Mouse (Mus musculus) T-helper 2 cell (primary cell): ENCODE measurements at regions not wholly inside any gene's neighbourhood (a gene's known extent, or its start where the extent isn't known, plus 50 kb on each side); places are given as distances from the start of the nearest gene placed in this dataset.

Experiments
- in situ Hi-C: fragments of 300-600 bp; cut with MboI, MseI; formaldehyde crosslinking; loops from one replicate; pipeline ENCODE4 v1.15.1; 2025; ENCODE audit warnings: high pct_unique_total_duplicates

DNA sequence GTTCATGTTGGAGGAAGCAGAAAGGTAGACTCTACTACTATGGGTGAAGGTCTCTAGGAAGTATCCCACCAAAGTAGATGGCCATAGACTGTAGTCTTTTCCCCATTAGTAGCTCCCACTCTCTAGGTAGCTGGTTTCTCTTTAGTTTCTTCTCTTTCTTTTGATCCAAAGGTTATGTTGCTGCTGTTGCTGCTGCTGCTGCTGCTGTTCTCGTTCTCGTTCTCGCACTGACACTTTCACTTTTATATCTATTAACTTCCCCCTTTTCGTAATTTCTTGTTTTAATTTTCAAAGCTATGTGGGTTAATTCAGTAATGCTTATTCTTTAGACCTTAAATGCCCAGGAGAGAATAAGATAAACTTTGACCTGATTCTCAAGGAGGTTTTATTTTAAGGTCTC, 58.3 kb downstream of the Tmem100 start:
- in situ Hi-C loops: no loop called here

DNA sequence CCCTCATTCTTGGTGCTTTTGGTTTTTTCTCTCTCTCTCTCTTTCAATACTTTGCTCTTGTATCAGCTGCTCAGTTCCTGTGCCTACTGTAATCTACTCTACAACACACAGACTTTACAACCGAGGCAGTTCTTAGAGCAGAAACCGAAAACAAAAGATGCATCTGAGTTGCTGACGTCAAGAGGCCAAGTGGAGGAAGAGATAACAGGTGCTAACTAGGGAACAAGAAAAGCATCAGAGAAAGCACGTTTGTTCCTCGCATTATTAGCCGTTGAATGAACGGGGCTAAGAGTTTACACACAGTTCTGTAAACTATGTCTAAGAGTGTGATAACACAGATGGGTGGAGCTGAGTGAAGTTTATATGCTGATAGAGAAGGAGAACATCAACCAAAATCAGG, 63.9 kb downstream of the Tmem100 start:
- in situ Hi-C loops: no loop called here

DNA sequence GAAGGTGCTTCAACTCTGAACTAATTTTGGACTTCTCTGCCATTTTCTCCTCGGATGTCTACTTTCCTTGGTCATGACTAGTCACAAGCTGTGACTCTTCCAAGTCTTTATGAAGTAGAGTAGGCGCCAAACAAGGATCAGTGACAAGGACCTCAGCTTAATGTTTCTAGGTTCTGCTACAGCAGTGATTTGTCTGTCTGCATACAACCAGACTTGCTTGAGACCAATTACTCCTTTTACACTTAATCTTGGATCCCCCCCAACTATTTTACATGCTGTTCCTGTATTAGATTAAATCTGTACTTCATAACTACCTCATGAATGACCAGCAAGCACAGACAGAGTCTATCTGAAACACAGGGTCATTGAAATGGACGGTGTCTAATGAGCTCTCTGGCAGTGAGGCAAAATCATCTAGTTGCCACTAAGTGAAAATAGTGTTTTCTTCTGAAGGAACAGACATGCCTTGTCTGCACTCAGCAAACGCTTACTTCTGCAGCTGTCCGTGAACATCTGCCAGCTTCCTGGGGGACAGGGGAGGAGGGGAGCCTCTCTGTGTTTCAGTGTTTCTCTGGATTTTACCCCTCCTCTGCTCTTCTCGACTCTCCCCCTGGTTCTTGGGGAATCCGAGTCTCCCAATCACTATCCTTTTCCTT, 64.7 kb downstream of the Tmem100 start:
- in situ Hi-C loops: no loop called here

DNA sequence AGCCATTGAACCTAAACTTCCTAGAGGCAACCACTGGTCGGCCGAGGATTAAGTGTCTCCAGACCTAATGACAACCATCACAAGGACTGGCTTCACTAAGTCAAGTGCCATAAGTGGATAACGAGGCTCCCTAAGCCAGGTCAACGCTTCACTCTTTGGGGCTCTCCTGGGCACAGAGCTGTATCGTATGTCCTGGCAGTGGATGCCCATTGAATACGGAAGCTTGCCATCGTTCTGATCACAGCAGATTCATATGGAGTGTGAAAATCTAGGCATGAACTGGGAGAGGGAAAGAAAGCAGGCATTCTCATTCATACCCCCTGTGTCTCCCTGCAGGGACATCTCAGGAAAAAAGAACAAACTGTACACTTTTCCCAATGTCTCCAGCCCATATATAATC, 68.3 kb downstream of the Tmem100 start:
- in situ Hi-C loops: no loop called here

DNA sequence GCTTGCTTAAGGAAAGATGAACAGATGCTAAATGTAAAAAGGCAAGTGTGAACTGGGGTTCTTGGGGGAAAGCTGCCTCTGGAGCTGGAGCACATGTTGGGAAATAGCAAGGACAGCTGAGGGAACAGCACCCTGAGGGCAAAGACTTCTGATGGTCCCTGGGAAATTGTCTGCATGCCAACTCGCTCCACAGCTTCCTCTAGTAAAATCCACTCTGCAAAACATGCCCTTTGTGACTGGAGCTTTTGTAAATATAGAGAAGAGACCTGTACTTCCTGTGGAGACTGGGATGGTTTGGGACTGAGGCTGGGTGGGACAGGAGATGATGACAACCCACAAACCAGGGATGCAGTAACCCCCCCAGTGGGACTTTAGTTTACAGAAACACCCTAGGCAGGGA, 69.0 kb downstream of the Tmem100 start:
- in situ Hi-C loops: no loop called here

DNA sequence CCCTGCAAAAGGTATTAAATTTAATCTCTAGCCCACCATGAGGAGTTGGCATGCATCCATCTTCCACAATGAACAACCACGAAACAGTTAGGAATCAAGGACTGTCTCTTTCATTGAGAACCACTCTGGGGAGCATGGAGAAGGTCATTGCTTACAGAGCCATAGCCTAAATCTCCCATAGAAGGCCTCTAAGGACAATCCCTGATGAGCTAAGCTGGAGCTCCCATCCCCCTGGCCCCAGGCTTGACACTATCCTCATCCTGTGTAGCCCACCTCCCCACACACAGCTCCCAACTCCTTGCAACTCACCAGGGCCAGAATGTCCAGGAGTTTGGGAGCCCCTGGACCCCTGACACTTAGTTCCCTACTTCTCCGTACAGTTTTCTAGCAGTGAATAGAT, 70.0 kb downstream of the Tmem100 start:
- in situ Hi-C loops: no loop called here

DNA sequence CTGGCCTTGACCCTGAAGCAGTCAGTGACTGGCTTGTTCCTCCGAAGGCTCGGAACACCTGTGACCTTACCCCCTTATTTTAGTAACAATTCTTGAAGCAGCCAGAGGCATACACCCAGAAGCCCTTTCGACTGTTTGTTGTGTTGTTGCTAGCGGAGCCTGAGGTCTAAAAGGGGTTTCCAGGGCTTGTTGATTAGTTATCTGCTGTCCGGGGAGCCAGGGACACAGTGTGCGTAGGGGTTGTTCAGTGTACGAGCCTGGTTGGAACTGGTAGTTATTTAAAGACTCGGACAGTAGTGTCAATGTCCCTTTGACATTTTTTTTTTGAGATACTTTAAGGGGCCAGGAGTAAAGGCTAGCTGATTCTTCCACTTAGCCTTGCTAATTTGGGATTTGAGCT, 71.1 kb downstream of the Tmem100 start:
- in situ Hi-C loops: no loop called here

DNA sequence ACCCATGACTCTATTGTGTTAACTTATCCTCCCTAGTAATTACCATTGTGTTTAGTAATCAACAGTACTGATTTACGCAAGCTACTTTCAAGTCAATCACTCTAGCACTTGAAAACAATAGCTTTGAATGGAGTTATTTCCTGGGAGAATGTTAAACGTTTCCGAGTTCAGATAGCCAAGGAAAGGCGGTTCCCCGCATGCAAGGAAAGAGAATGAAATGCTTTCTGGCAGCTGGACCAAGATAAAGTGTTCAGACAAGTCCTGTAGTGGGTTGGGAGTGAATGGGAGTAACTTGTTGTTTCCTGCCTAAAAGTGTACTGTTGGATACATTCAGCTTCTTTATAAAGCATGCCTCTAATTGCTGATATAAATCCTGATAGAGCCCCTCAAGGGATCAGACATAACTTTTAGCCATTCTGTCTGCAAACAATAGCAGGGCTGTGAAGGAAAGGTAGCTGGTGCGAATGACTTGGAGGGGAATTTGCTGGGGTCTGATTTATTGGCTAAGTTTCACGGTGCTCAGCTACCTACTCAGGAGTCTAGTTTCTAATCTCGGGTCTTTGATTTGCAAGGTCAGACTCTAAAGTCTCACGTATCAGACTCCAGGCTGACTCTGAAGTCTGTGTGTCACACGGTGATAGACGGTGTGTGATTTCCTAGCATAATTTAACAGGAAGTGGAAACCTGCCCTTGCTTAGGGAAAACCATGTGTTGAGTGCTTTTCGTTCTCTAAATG, 76.1 kb downstream of the Tmem100 start:
- in situ Hi-C loops: no loop called here

DNA sequence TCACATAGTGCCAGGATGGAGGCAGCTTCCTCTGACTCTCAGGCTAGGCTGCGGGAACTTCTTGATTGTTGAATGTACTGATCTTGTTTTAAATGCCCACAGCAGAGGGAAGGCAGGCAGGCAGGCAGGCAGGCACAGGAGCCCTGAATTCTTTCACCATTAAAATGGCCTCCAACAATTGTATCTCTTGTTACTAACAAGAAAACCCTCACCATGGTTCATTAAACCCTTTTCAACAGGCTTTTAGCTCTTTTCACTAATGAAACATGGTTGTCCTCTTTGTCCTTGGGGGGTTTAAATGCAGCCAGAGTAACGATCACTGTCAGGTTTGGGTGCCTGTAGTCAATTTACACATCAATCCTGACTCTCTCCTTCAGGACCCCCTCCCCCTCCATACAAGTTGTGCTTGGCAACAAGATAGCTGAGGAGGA, 77.8 kb upstream of the Gm45716 start:
- in situ Hi-C loops: no loop called here

DNA sequence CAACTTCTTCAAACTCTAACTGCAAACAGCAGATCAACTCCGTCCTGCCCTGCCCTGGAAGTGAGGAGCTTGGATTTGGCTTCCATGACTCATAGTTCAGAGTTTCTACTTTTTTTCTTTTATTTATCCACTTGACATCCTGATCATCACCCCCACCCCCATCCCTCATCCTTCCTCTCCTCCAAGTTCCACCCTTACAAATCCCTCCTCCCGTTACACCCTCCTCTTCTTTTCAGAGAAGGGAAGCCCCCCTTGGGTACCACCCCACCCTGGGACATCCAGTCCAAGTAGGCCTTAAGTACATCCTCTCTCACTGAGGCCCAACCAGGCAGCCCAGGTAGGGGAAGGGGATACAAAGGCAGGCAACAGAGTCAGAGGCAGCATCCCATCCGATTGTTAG, 77.3 kb upstream of the Gm45716 start:
- in situ Hi-C loops: no loop called here

DNA sequence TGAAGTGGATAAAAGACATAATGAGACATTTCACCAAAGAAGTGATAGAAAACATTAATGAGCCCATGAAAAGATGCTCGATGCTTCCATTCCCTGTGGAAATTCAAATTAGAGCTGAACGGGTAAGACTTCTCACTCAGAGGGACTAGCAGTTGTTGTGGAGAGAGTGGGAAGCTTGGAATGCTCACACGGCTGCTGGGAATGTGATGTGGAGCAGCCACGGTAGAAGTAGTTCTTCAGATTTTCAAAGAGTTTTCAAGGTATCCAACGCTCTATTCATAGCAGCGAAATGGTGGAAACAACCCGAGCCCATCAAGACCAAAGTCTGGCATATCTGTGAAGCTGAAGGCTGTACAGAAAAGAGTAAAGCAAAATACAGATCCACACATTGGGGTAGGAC, 75.3 kb upstream of the Gm45716 start:
- in situ Hi-C loops: no loop called here

DNA sequence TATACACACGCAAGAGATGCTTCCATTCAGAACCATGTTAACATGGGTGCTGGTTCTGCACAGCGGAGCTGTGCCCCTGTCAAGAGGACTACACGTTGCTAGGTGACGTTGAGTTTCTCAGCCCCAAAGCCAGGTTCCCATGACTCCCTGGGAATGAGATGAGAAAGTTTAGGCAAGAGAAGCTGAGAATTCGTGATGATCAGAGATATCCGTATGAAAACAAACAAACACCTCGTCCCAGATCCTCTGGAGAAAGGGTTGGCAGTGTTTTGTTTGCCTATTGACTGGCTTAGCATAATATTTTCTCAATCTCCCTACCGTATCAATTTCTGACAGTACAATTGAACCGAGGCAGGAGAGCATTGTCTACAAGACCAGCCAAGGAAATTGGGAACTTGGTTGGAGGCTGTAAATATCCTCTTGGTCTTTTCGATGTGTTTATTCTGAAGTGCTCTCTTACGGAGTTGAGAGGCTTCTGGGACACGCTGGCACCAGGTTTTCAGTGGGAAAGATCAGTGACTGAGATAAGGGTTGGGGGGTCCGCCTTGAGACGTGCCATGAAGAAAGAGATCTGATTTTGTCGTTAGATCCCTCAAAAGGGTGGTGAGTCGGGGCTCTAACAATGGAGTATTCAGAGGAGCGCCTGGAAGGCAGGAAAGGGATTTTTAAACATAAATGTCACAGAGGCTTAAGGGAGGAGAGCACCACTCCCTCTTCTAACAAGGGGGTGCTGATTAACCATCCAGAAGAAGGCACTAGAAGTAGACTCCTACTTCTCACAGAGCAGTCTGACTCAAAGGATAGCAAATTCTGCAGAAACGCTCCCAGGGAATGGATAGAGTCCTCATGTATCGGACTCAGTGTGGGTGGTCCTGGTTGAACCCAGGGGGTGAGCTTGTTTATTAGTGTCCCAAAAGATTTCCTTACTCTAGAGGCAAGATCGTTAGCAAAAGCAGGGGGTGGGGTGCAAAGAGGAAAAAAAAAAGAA, 70.5 kb upstream of the Gm45716 start:
- in situ Hi-C loops: no loop called here

DNA sequence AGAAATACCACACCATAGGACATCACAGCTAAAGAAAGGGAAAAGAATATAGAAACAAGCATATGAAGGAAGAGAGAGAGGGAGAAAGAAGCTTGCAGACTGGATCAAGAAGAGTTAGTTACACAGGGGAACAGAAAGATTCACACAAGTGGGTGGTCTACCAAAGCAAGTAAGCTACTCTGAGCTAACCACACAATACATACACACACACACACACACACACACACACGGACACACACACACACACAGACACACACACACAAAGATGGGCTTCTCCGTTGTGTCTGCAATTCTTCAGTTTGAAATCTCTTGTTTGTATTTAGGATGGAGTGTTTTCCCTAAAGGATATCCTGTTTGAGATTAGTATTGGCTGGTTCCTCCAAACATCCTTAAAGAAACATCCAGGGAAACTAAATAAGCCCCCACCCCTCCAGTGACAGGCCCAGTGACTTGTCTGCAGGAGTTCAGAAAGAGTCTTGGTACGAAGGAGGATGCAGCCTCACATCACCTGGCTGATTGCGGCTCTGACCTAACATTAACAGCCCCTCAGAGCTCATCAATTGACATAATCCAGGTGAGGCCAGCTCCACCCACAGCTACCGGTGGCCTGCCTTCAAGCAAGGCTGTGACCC, 69.7 kb upstream of the Gm45716 start:
- in situ Hi-C loops: no loop called here

DNA sequence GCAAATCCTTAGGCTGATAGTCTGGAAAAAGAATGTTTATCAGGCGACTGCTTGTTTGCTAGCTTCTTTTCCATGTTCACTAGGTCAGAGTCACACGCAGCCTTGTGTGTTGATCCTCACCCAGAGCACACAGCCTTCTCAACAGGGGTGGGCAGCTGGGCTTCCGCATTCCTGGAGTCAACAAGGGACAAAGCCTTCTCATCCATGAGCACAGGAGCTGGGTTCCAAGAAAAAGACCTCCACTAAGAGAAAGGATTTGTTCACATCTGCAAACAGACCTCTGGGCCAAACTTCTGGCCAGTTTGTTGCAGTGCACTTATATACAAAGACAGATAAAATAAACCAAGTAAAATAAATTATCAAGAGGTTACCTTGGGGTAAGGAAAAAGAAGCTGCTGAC, 65.6 kb upstream of the Gm45716 start:
- in situ Hi-C loops: no loop called here

DNA sequence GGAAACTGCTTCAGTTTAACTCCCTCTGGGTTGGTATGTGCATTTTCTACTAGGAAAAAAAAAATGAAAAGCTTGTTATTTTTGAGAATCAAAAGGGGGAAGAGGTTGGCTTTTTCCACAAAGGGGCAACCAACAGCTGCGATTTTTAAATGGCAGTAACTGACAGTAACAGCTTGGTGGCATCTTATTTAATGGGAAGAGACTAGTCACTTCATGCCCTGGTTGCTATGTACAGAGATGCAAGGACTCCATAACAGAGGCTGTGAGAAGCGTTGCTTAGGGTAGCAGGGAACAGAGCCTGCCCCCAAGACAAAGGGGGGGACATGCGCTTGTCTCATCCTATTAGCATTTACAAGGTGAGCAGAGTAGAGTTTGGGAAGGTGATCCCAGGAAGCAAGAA, 64.8 kb upstream of the Gm45716 start:
- in situ Hi-C loops: no loop called here

DNA sequence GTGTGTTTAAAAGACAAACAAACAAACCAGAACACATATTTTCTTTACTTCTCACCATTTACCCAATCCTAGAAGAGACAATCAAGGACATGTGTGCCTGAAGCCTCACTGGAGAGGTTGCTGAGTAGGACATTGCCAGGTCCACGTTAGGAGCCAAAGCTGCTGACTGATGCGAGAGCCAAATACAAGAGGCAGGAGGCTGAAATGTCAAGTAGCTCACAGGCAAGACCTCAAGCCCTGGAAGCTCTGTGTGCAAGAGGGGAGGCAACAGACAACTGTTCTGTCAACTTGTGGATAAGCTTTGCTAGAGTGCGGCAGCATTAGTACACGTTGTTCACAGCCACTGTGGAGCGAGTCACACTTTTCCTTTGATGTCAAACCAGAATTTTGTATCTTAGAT, 63.6 kb upstream of the Gm45716 start:
- in situ Hi-C loops: no loop called here

DNA sequence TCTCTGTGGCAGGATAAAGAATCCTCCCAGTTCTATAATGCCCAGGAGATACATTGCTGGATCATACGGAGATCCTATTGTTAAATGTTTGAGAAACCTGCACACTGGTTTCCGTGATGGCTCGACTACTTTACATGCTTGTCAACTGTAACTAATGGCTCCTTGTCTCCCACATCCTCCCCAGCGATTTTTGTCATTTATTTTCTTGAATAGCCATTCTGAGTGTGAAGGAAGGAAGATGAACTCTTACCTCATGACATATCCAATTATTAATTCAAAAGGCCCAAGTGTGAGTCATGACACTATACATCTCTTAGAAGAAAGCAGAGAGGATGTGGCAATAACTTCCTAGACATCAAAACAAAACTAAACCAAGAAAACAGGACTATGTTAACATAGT, 61.2 kb upstream of the Gm45716 start:
- in situ Hi-C loops: no loop called here

DNA sequence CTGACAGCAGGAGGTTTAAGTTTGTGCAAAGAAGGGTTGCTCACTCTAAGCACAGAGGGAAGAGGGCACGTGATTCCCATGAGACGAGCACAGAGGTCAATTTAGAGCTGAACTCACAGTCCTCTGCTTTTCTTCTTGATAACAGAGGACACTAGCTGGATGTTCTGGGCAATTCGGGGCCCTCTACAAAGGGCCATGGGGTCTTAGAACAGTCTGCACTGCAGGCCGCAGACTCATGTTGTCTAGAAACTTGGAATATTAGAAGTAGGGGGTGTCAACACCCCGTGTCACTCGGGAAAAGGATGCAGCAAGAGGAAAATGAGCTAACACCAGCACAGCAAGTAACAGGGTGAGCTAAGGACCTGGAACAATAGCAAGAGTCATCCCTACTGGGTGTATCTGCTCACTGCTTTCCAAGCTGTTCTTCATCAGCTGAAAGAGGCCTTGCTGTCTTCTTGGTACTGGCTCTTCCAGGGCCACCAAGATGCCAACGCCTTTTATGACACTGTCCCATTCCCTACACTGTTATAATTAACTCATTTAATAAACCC, 58.5 kb upstream of the Gm45716 start:
- in situ Hi-C loops: no loop called here

DNA sequence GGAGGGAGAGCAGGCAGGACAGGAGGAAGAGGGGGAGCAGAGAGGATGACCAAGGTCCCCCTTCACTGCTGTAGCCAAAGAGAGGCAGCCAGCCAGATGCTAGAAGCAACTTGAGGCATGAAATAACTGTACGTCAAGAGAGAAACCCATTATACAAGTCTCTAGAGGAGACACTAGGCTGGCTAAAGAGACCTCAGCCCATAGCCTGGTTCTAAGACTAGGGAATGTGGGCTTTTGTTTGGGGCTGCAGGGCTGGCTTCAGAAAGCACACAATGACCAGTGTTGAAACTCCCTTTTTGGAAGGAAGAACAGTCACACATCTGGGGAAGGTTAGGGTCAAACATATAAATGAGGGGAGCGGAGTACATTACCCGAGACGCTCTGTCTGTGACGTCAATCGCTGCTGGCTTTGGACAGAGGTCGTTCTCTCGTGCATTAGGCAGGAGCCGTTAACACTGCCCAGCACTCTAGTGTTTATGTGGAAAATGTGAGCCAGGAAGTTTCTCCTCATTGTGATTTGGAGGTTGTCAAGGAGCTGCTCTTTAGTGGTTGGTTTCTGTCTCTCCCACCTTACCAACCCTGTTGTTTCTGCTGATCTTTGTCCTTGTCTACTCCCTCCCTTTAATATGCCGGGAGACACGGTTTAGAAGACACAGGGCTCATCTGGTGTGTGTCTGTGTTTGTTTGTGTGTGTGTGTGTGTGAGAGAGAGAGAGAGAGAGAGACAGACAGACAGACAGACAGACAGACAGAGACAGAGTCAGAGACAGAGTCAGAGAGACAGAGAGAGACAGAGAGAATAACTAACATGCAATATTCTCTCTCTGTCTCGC, 57.5 kb upstream of the Gm45716 start:
- in situ Hi-C loops: loop anchor here (5.0 kb wide), 1 partner anchor 57 kb away; the partner anchor contains the start of gene Gm45716

DNA sequence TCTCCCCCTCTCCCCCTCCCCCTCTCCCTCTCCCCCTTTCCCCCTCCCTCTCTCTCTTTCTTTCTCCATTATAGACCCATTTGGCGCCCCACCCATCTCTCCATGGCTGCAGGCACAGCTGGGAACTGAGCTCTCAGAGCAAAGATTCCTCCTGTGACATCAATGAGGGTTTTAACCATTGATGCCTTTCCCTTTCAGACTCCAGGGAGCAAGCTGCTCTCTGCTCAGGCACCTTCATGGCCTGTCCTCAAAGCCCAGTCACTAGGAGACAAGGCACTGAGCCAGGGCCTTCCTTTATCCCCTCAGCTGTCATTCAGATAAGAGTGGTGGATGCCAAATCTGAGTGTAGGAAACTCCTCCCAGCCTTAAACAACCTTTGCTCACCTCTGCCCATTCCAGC, 56.8 kb upstream of the Gm45716 start:
- in situ Hi-C loops: loop anchor here (5.0 kb wide), 1 partner anchor 57 kb away; the partner anchor contains the start of gene Gm45716
